Mouse (Mus musculus): Measurements from ENCODE around the gene Hmgn3. TPM values are rescaled to one million over a fixed set of nuclear protein-coding genes. Genes with fewer than 3 reads are reported as not detected.

Gene Hmgn3
- polyA plus RNA-seq, 1 experiment from 2014 or later = 121 TPM

GRCm38 (mm10) chr9:83100786-83101185 is 45.7 kb downstream of the Hmgn3 start:
- H3K36me3 ChIP-seq (ENCODE audit: control insufficient read depth, insufficient read depth, low read length) = no peaks in the 10 kb centered on the region
- H3K4me3 ChIP-seq (ENCODE audit: control insufficient read depth in 1 of 2, insufficient read depth in 1 of 2, low read depth in 1 of 2, low read length in 2 of 2) = no peak overlapping the region
- no peaks in the 10 kb centered on the region for H3K27me3 ChIP-seq (ENCODE audit: control insufficient read depth, insufficient read depth, low read length)
- no peak overlapping the region for H3K9ac ChIP-seq (ENCODE audit: low read length)
- WGBS = 76% methylated on average over 3 of the region's 3 CpGs
- H3K4me2 ChIP-seq (ENCODE audit: low read length) = no peak overlapping the region
- H3K4me1 ChIP-seq (ENCODE audit: control insufficient read depth in 2 of 2, insufficient read depth in 2 of 2, low read length in 2 of 2) = no peaks in the 10 kb centered on the region
- no peak for ATAC-seq (ENCODE audit: insufficient number of reproducible peaks, insufficient read depth, low FRiP score, low read depth)
- no peak overlapping the region for H3K27ac ChIP-seq (replicated peaks in 1 of 2; ENCODE audit: control insufficient read depth in 1 of 2, insufficient read depth in 1 of 2, low read depth in 2 of 2, low read length in 2 of 2)
- no peaks in the 10 kb centered on the region for H3K9me3 ChIP-seq (ENCODE audit: control insufficient read depth, low read length)

GRCm38 (mm10) chr9:83098652-83099307 is 47.7 kb downstream of the Hmgn3 start:
- no peak overlapping the region for H3K27ac ChIP-seq (replicated peaks in 1 of 2; ENCODE audit: control insufficient read depth in 1 of 2, insufficient read depth in 1 of 2, low read depth in 2 of 2, low read length in 2 of 2)
- WGBS = 77% methylated on average over 12 of the region's 12 CpGs
- no peak for ATAC-seq (ENCODE audit: insufficient number of reproducible peaks, insufficient read depth, low FRiP score, low read depth)

GRCm38 (mm10) chr9:83097816-83098215 is 48.7 kb downstream of the Hmgn3 start:
- no peaks in the 10 kb centered on the region for H3K36me3 ChIP-seq (ENCODE audit: control insufficient read depth, insufficient read depth, low read length)
- no peak overlapping the region for H3K4me2 ChIP-seq (ENCODE audit: low read length)
- H3K4me1 ChIP-seq (ENCODE audit: control insufficient read depth in 2 of 2, insufficient read depth in 2 of 2, low read length in 2 of 2) = no peaks in the 10 kb centered on the region
- no peak overlapping the region for H3K9ac ChIP-seq (ENCODE audit: low read length)
- H3K4me3 ChIP-seq (ENCODE audit: control insufficient read depth in 1 of 2, insufficient read depth in 1 of 2, low read depth in 1 of 2, low read length in 2 of 2) = no peak overlapping the region
- H3K27ac ChIP-seq (replicated peaks in 1 of 2; ENCODE audit: control insufficient read depth in 1 of 2, insufficient read depth in 1 of 2, low read depth in 2 of 2, low read length in 2 of 2) = no peak overlapping the region
- no peak for ATAC-seq (ENCODE audit: insufficient number of reproducible peaks, insufficient read depth, low FRiP score, low read depth)
- WGBS = 79% methylated on average over 8 of the region's 8 CpGs
- no peaks in the 10 kb centered on the region for H3K27me3 ChIP-seq (ENCODE audit: control insufficient read depth, insufficient read depth, low read length)
- no peaks in the 10 kb centered on the region for H3K9me3 ChIP-seq (ENCODE audit: control insufficient read depth, low read length)

More at GRCm38 (mm10) chr9:83098652-83099307, 47.7 kb downstream of the Hmgn3 start:
- Histone ChIP-seq H3K9me3 (ENCODE audit: control insufficient read depth, low read length) (no peaks in the 10 kb centered on the region), H3K4me2 (ENCODE audit: low read length) (no peak overlapping the region), H3K4me1 (ENCODE audit: control insufficient read depth in 2 of 2, insufficient read depth in 2 of 2, low read length in 2 of 2) (no peaks in the 10 kb centered on the region), H3K9ac (ENCODE audit: low read length) (no peak overlapping the region), H3K36me3 (ENCODE audit: control insufficient read depth, insufficient read depth, low read length) (no peaks in the 10 kb centered on the region), H3K27me3 (ENCODE audit: control insufficient read depth, insufficient read depth, low read length) (no peaks in the 10 kb centered on the region), H3K4me3 (ENCODE audit: control insufficient read depth in 1 of 2, insufficient read depth in 1 of 2, low read depth in 1 of 2, low read length in 2 of 2) (no peak overlapping the region)

GRCm38 (mm10) chr9:83094649-83095336 is 51.7 kb downstream of the Hmgn3 start:
- no peak overlapping the region for H3K9ac ChIP-seq (ENCODE audit: low read length)
- WGBS = 77% methylated on average over 3 of the region's 3 CpGs
- no peak overlapping the region for H3K4me2 ChIP-seq (ENCODE audit: low read length)
- no peaks in the 10 kb centered on the region for H3K36me3 ChIP-seq (ENCODE audit: control insufficient read depth, insufficient read depth, low read length)
- 0 out of 2 replicates have a peak, but pooled peaks cover 5% of the 10 kb centered on the region for H3K9me3 ChIP-seq (ENCODE audit: control insufficient read depth, low read length)
- H3K27ac ChIP-seq (replicated peaks in 1 of 2; ENCODE audit: control insufficient read depth in 1 of 2, insufficient read depth in 1 of 2, low read depth in 2 of 2, low read length in 2 of 2) = no peak overlapping the region
- no peak overlapping the region for H3K4me3 ChIP-seq (ENCODE audit: control insufficient read depth in 1 of 2, insufficient read depth in 1 of 2, low read depth in 1 of 2, low read length in 2 of 2)
- H3K4me1 ChIP-seq (ENCODE audit: control insufficient read depth in 2 of 2, insufficient read depth in 2 of 2, low read length in 2 of 2) = no peaks in the 10 kb centered on the region
- no peaks in the 10 kb centered on the region for H3K27me3 ChIP-seq (ENCODE audit: control insufficient read depth, insufficient read depth, low read length)
- no peak for ATAC-seq (ENCODE audit: insufficient number of reproducible peaks, insufficient read depth, low FRiP score, low read depth)

GRCm38 (mm10) chr9:83083790-83084469 is 62.6 kb downstream of the Hmgn3 start:
- H3K36me3 ChIP-seq (ENCODE audit: control insufficient read depth, insufficient read depth, low read length) = no peaks in the 10 kb centered on the region

GRCm38 (mm10) chr9:83083091-83083490 is 63.4 kb downstream of the Hmgn3 start:
- 74% methylated on average over 5 of the region's 5 CpGs for WGBS
- Histone ChIP-seq H3K4me1 (ENCODE audit: control insufficient read depth in 2 of 2, insufficient read depth in 2 of 2, low read length in 2 of 2) (no peaks in the 10 kb centered on the region), H3K4me3 (ENCODE audit: control insufficient read depth in 1 of 2, insufficient read depth in 1 of 2, low read depth in 1 of 2, low read length in 2 of 2) (no peak overlapping the region), H3K36me3 (ENCODE audit: control insufficient read depth, insufficient read depth, low read length) (no peaks in the 10 kb centered on the region), H3K27me3 (ENCODE audit: control insufficient read depth, insufficient read depth, low read length) (no peaks in the 10 kb centered on the region), H3K4me2 (ENCODE audit: low read length) (no peak overlapping the region), H3K9me3 (ENCODE audit: control insufficient read depth, low read length) (no peaks in the 10 kb centered on the region), H3K9ac (ENCODE audit: low read length) (no peak overlapping the region), H3K27ac (replicated peaks in 1 of 2; ENCODE audit: control insufficient read depth in 1 of 2, insufficient read depth in 1 of 2, low read depth in 2 of 2, low read length in 2 of 2) (no peak overlapping the region)
- no peak for ATAC-seq (ENCODE audit: insufficient number of reproducible peaks, insufficient read depth, low FRiP score, low read depth)

More at GRCm38 (mm10) chr9:83083790-83084469, 62.6 kb downstream of the Hmgn3 start:
- 72% methylated on average over 7 of the region's 7 CpGs for WGBS
- Histone ChIP-seq H3K27ac (replicated peaks in 1 of 2; ENCODE audit: control insufficient read depth in 1 of 2, insufficient read depth in 1 of 2, low read depth in 2 of 2, low read length in 2 of 2) (no peak overlapping the region), H3K27me3 (ENCODE audit: control insufficient read depth, insufficient read depth, low read length) (no peaks in the 10 kb centered on the region), H3K9me3 (ENCODE audit: control insufficient read depth, low read length) (no peaks in the 10 kb centered on the region), H3K9ac (ENCODE audit: low read length) (no peak overlapping the region), H3K4me2 (ENCODE audit: low read length) (no peak overlapping the region), H3K4me1 (ENCODE audit: control insufficient read depth in 2 of 2, insufficient read depth in 2 of 2, low read length in 2 of 2) (no peaks in the 10 kb centered on the region), H3K4me3 (ENCODE audit: control insufficient read depth in 1 of 2, insufficient read depth in 1 of 2, low read depth in 1 of 2, low read length in 2 of 2) (no peak overlapping the region)
- ATAC-seq (ENCODE audit: insufficient number of reproducible peaks, insufficient read depth, low FRiP score, low read depth) = no peak

GRCm38 (mm10) chr9:83082296-83082695 is 64.2 kb downstream of the Hmgn3 start:
- H3K4me1 ChIP-seq (ENCODE audit: control insufficient read depth in 2 of 2, insufficient read depth in 2 of 2, low read length in 2 of 2) = no peaks in the 10 kb centered on the region
- H3K4me2 ChIP-seq (ENCODE audit: low read length) = no peak overlapping the region
- H3K36me3 ChIP-seq (ENCODE audit: control insufficient read depth, insufficient read depth, low read length) = no peaks in the 10 kb centered on the region
- no peak overlapping the region for H3K27ac ChIP-seq (replicated peaks in 1 of 2; ENCODE audit: control insufficient read depth in 1 of 2, insufficient read depth in 1 of 2, low read depth in 2 of 2, low read length in 2 of 2)
- H3K4me3 ChIP-seq (ENCODE audit: control insufficient read depth in 1 of 2, insufficient read depth in 1 of 2, low read depth in 1 of 2, low read length in 2 of 2) = no peak overlapping the region
- H3K9ac ChIP-seq (ENCODE audit: low read length) = no peak overlapping the region
- H3K9me3 ChIP-seq (ENCODE audit: control insufficient read depth, low read length) = no peaks in the 10 kb centered on the region
- no peak for ATAC-seq (ENCODE audit: insufficient number of reproducible peaks, insufficient read depth, low FRiP score, low read depth)
- H3K27me3 ChIP-seq (ENCODE audit: control insufficient read depth, insufficient read depth, low read length) = no peaks in the 10 kb centered on the region
- 85% methylated on average over 6 of the region's 6 CpGs for WGBS

Measured in heart, embryonic 14.5 days (tissue).